Mouse (Mus musculus) heart, adult 2 months (tissue): Measurements from ENCODE around the gene Slc44a1. TPM values are rescaled to one million over a fixed set of nuclear protein-coding genes. Genes with fewer than 3 reads are reported as not detected.
A peak's percentile ranks its signal among the peaks of the same experiment; 100 is the strongest.

ENCODE experiments used
- DNase-seq, 2 experiments: peaks; one replicate each; pipeline ENCODE4 v3.0.0; 2021
- H3K27ac ChIP-seq: fragments of 200-600 bp; 2 replicates; pipeline ENCODE4 v1.8.1; 2022
- H3K27me3 ChIP-seq: fragments of 200-500 bp; 2 replicates; pipeline ENCODE4 v1.6.1; 2012; ENCODE audit warnings: mild to moderate bottlenecking, low read length, inconsistent platforms, mixed read lengths; ENCODE audit not compliant: control insufficient read depth, insufficient read depth
- H3K36me3 ChIP-seq: fragments of 200-500 bp; 2 replicates; pipeline ENCODE4 v1.6.1; 2012; ENCODE audit warnings: low read length, inconsistent platforms; ENCODE audit not compliant: control insufficient read depth, insufficient read depth
- H3K4me1 ChIP-seq: fragments of 200-500 bp; 2 replicates; pipeline ENCODE4 v1.6.1; 2011; ENCODE audit warnings: low read length; ENCODE audit not compliant: control insufficient read depth, insufficient read depth
- H3K4me3 ChIP-seq: fragments of 200-600 bp; 2 replicates; pipeline ENCODE4 v1.8.1; 2022
- H3K79me2 ChIP-seq: fragments of 200-500 bp; replicated peaks from 2 replicates; pipeline ENCODE4 v1.6.1; 2012; ENCODE audit warnings: mild to moderate bottlenecking, inconsistent platforms, low read length, moderate library complexity, mixed read lengths; ENCODE audit not compliant: control insufficient read depth, insufficient read depth
- H3K9ac ChIP-seq: fragments of 200-500 bp; 2 replicates; pipeline ENCODE4 v1.6.1; 2012; ENCODE audit warnings: low read depth, mild to moderate bottlenecking, control low read depth, inconsistent platforms, low read length, mixed read lengths
- CTCF ChIP-seq: fragments of 200-600 bp; IDR thresholded peaks from 2 replicates; pipeline ENCODE4 v1.8.1; 2022; ENCODE audit warnings: antibody characterized with exemption, mild to moderate bottlenecking, moderate library complexity
- EP300 ChIP-seq: fragments of 200-500 bp; IDR thresholded peaks from 2 replicates; pipeline ENCODE4 v1.6.1; 2011; ENCODE audit warnings: low read depth, low read length, control low read depth; ENCODE audit not compliant: insufficient read depth
- POLR2A ChIP-seq: fragments of 200-500 bp; IDR thresholded peaks from 2 replicates; pipeline ENCODE4 v1.6.1; 2011; ENCODE audit warnings: mild to moderate bottlenecking, low read depth, low read length, control low read depth; ENCODE audit not compliant: insufficient read depth
- WGBS: fragments of 180-500 bp; shearing (Covaris S2); methylation state at CpG from one replicate; pipeline ENCODE4 v1.1.7; 2018; 5-methylcytosine and 5-hydroxymethylcytosine counted together
- intact Hi-C: fragments of 180-260 bp; cut with DNase I; formaldehyde crosslinking; loops from one replicate; pipeline ENCODE4 v1.15.1; 2025
- polyA plus RNA-seq: library from polyadenylated mRNA; depleted of rRNA; stranded (reverse); fragments of >200 nt; gene quantifications from 2 replicates; pipeline ENCODE4 v1.2.3, GENCODE M21; 2012
- total RNA-seq, 2 experiments: library from RNA; stranded (reverse); gene quantifications; 2 replicates each; pipeline ENCODE4 v1.2.3; 2021

Slc44a1 gene
- total and polyA plus RNA-seq, 3 experiments = 22.7 to 32.3 (median 26.4) TPM

- 96% methylated on average over 1 of the region's 1 CpGs for WGBS
- Histone ChIP-seq H3K4me1 (no peaks in the 10 kb centered on the region), H3K4me3 (no peak overlapping the region), H3K27me3 (no peaks in the 10 kb centered on the region), H3K9ac (no peak overlapping the region), H3K36me3 (no peaks in the 10 kb centered on the region), H3K79me2 (no peaks in the 10 kb centered on the region), H3K27ac (no peak overlapping the region)
- TF ChIP-seq EP300 (no peak), CTCF (no peak), POLR2A (no peak)
- no peak for DNase-seq
- intact Hi-C loops = no loop called here
Observed at GRCm38 (mm10) chr4:53567065-53567464, 126.9 kb downstream of the Slc44a1 start.

GRCm38 (mm10) chr4:53575558-53575957 is 135.3 kb downstream of the Slc44a1 start:
- peak overlapping the region; percentile 29; the same call in 1 of the 2 replicates for H3K27ac ChIP-seq
- no peak overlapping the region for H3K9ac ChIP-seq
- WGBS = 30% methylated on average over 2 of the region's 2 CpGs
- H3K36me3 ChIP-seq = peaks cover 2% of the 10 kb centered on the region; the same call in 1 of the 2 replicates
- H3K4me3 ChIP-seq = no peak overlapping the region
- H3K4me1 ChIP-seq = peaks cover 3% of the 10 kb centered on the region
- peak; percentile 62; the same call in 1 of the 2 replicates for TF ChIP-seq EP300
- no peak for TF ChIP-seq CTCF
- TF ChIP-seq POLR2A = 0 out of 2 replicates have a peak, but pooled peaks have one; percentile 16
- DNase-seq = peak in 1 of 2 experiments; percentile 24
- intact Hi-C loops = no loop called here
- no peaks in the 10 kb centered on the region for H3K27me3 ChIP-seq
- H3K79me2 ChIP-seq = no peaks in the 10 kb centered on the region

GRCm38 (mm10) chr4:53587676-53588075 is 147.5 kb downstream of the Slc44a1 start:
- no peak for TF ChIP-seq EP300
- TF ChIP-seq POLR2A = no peak
- no peak for TF ChIP-seq CTCF
- Histone ChIP-seq H3K27me3 (no peaks in the 10 kb centered on the region), H3K27ac (no peak overlapping the region), H3K9ac (no peak overlapping the region), H3K79me2 (no peaks in the 10 kb centered on the region), H3K4me3 (no peak overlapping the region), H3K36me3 (peaks cover 5% of the 10 kb centered on the region), H3K4me1 (peaks cover 9% of the 10 kb centered on the region)
- intact Hi-C loops = no loop called here
- DNase-seq = no peak

GRCm38 (mm10) chr4:53588936-53589335 is 148.7 kb downstream of the Slc44a1 start:
- DNase-seq = no peak
- H3K9ac ChIP-seq = no peak overlapping the region
- no peaks in the 10 kb centered on the region for H3K79me2 ChIP-seq
- TF ChIP-seq POLR2A = no peak
- peaks cover 5% of the 10 kb centered on the region for H3K36me3 ChIP-seq
- no peak overlapping the region; the same call in 1 of the 2 replicates for H3K27ac ChIP-seq
- no peaks in the 10 kb centered on the region for H3K27me3 ChIP-seq
- peaks cover 13% of the 10 kb centered on the region for H3K4me1 ChIP-seq
- WGBS = 74% methylated on average over 1 of the region's 1 CpGs
- H3K4me3 ChIP-seq = no peak overlapping the region
- intact Hi-C loops = no loop called here

GRCm38 (mm10) chr4:53589466-53589865 is 149.3 kb downstream of the Slc44a1 start:
- Histone ChIP-seq H3K79me2 (no peaks in the 10 kb centered on the region), H3K9ac (no peak overlapping the region), H3K4me3 (no peak overlapping the region), H3K27ac (no peak overlapping the region), H3K4me1 (peaks cover 15% of the 10 kb centered on the region), H3K27me3 (no peaks in the 10 kb centered on the region), H3K36me3 (peaks cover 5% of the 10 kb centered on the region)
- DNase-seq = no peak
- intact Hi-C loops = no loop called here
- 68% methylated on average over 4 of the region's 4 CpGs for WGBS
- TF ChIP-seq POLR2A = no peak

- Histone ChIP-seq H3K9ac (no peak overlapping the region), H3K27ac (peak overlapping the region; percentile 1), H3K4me3 (no peak overlapping the region), H3K27me3 (no peaks in the 10 kb centered on the region), H3K4me1 (peaks cover 15% of the 10 kb centered on the region), H3K79me2 (no peaks in the 10 kb centered on the region), H3K36me3 (peaks cover 5% of the 10 kb centered on the region)
- DNase-seq = no peak
- intact Hi-C loops = loop anchor here (10.0 kb wide), 1 partner anchor 555 kb away; no protein-coding TSS in a partner anchor
- TF ChIP-seq CTCF (no peak), EP300 (no peak), POLR2A (no peak)
- WGBS = 44% methylated on average over 4 of the region's 4 CpGs
Observed at GRCm38 (mm10) chr4:53590163-53590562, 149.9 kb downstream of the Slc44a1 start.
